Mouse (Mus musculus) kidney, adult 8-10 months (tissue): Measurements from ENCODE around the gene Slc35c1.
"Not testable (repeated sequence)": the region's sequence is repeated elsewhere in the genome, so short reads cannot be mapped to it uniquely, and the experiment has no call there.

Experiments
- DNase-seq, 2 experiments: peaks; one replicate each; pipeline ENCODE4 v3.0.0; 2022

Gene Slc35c1

DNA sequence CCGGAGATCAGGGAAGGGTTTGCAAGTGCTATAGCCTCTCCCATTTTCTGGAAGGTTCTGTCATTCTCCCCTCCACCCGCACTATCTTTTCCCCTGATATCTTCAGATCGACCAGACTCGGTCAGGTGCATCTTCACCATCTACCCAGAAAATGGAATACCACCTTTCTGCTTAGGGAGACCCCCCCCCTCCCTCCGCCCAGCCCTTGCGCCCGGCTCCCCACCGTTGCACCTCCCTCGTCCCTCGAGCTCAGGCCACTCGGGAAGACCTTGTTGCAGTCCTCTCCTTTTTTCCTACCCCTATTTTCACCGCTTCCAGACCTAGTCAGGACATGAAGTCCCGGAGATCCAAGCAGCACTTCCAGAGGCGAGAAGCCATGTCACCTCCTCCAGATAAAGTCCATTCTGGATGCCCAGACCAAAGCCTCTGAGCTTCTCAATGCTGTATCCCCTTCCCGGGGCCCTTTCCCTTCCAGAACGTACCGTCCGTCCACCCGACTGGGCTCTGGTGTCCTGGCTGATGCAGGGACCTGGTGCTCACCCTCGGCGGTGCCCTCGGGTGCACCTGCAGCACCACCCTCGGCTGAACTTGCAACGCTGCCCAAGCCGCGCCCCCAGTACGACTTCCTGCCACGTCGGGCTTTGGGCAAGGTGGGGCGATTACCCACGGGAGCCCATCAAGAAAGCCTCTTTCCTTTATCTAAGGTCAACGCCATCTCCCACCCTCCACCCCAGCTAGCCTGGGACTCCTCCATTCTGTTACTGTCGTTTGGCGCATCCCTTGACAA lies at the start of gene Slc35c1:
Slc35c1 (minus strand) TSS at position 618 of the 787 bp plus-strand sequence.
- DNase-seq: peak; percentile 40 to 55

DNA sequence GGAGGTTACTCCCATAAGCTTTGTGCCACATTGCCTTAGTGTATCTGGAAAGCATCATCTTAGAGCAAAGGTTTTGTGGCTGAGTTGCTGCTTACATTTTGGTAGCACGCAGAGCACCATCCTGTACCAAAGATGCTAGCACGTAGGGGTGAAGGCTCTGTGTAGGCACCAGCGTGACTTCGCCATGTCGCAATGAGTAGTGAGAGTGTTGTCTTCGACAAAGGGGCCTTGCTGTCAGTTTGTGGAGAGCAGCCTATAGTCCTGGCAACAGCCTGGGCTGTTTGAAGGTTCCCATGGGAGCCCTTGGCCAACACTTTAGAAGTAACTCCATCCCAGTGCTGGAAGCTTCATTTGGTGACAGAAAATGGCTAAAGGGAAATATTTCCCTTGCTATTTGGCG lies 45.0 kb upstream of the Slc35c1 start:
- DNase-seq: no peak

DNA sequence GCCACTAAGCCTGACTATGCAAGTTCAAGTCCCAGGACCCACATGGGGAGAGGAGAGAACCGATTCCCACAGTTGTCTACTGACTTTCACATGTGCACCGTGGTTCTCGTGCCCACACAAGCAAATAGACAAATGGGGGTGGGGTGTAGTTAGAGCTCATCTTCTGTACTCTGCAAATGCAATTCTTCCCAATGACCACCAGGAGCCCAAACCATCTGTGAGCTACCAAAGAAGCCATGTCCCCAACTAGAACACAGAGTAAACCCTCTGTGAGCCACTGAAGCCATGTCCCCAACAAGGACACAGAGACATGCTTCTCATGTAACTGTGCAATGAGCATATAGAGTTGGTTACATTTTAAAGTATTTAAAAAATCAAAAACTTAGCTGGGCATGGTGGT lies 43.1 kb upstream of the Slc35c1 start:
- no peak for DNase-seq

DNA sequence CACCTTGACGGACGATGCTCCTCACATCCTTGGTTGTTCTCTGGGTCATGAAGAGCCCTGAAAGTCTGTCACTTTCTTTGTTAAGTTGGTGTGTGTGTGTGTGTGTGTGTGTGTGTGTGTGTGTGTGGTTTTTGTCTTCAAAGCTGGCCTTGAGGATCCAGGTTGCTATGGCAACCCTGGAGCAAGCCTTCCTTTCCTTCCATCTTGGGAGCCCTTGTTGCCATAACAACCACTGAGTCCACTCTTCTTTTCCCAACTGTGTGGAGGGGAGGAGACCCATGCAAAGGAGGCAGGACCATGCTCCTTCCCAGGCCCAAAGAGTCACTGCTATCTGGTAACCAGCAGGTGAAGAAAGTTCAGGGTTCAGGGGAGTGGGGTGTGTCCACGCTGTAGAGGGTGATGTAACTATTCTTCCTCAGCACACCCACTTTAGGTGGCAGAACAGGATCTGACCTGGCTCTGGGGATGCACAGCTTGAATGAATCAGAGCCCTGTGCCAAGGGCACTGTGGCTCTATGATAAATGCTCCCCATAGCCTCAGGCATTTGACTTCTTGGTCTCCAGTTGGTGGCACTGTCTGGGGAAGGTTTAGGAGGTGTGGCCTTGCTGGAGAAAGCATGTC lies 39.5 kb upstream of the Slc35c1 start:
- no peak for DNase-seq

DNA sequence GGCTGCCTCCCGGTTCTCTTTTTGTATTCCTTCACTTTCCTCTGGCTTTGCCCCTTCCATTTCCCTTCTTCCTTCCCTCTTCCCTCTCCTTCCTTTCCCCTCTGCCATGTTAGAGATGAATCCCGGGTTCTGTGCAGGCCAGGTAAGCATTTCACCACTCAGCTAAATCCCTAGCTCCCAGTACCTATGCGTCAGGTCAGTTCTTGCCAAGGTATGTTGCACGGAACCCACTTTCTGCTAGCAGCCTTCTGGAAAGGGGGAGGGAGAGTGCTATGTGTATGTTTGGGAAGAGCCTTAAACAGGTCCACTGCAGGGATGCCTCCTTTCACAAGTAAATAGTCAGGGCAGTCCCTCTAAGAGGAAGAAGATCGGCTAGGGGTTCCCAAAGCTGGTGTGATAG lies 36.8 kb upstream of the Slc35c1 start:
- DNase-seq: no peak

DNA sequence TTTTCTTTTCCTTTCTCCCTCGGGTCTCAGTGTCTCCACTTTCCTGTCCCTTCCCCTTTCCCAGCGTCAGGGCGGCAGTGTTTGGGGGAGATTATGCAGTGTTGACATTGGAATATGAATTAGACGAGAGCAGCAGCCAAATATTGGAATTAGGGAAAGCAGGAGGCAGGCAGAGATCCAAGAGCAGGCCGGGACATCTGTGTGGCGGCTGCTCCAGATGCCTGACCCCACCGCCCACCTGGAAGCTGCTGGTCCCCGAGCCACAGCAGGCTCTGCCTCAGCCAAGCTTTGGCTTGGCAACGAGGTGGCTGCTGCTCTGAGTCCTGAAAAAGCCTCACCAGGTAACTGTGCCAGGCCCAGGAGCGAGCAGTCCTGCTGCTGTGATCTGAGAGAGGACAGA lies 36.3 kb upstream of the Slc35c1 start:
- DNase-seq: no peak

DNA sequence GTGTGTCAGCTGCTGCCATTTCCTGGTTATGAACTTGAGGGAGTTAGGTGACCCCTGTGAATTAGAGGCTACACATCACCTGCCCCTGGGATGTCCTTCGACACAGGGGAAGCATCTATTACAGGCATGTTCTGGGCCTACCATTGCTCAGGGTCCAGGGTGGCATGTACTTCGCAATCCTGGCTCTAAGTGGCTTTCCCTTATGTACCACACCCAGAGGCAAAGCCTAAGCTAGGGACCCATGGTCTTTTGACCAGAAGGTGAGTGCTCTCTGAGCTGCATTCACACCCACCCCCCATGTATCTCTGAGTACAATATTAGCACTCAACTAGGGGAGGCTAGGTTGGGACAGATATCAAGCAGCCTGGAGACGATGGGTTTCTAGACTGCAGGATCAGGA lies 34.6 kb upstream of the Slc35c1 start:
- no peak for DNase-seq

DNA sequence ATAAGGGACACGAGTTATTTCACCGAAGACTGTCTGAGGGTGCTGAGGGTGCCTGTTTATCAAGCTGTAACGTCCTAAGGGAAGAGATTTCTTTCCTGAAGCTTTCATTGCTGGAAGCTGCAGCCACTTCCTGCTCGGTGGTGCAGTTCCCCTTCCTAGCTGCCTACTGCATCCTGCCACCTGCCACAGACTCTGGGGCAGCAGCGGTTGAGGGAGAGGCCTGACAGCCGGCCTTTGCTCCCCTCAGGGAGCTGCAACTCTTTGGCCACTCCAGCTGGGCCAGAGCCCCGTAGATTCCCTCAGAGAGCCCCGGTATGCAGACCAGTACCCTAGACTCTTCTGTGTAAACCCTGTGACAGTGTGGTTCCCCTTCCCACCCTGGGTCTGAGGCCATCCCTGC lies 34.1 kb upstream of the Slc35c1 start:
- DNase-seq: no peak

DNA sequence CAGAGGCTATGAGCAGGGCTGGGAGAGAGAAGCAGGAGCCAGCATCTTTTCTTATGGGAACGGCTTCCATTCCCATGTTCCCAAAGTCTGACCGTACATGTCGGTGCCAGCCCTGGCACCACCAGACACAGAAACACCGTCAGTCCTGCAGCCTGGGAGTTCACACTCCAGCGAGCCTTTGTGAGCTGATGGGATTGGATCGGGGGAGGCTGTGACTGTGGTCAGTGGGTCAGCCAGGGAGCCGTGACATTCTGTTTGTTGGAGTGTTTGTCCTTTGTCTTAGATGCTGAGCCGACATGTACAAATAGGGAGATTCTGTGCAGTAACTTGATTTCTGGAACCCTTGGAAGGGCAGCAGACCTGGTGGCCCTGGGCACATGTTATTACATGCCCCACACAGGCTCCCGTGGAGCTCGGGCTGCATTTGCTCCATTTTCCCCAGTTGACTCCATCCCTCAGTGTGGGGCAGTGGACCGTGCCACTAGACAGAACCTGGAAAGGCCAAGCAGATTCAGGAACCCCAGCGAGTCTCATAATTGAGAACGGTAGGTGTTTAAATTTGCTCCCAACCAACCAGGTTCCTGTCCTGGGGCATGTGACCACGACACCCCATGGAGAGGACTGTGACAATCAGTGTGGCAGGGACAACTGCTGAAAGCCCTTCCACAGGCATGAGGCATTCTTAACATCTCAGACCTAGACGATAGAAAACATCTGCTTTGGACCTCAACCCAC lies 33.5 kb upstream of the Slc35c1 start:
- DNase-seq: no peak

DNA sequence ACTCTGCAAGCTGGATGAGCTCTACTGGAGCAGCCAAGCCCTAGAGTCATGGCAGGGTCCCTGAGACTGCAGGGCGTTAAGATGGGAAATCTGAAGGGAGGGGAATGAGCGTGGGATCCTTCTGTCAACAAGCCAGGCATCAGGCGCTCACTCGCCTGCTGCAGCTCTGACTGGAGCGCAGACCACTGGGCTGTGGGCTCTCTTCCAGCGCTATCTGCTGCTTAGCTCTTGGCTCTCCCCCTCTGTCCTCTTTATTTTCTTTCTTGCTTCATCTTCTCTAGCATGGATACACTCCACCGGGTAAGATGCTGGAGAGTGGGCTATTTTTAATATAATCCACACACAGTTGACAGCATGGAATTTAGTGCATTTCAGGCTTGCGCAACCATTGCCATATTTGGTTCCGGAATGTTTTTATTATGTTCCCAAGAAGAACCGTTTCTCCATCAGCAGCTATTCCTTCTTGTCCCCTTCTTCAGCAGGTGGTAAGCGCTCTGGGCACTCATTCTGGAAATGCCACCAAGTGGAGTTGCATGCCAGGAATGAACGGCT lies 31.7 kb upstream of the Slc35c1 start:
- peak in 1 of 2 experiments; percentile 18 for DNase-seq

DNA sequence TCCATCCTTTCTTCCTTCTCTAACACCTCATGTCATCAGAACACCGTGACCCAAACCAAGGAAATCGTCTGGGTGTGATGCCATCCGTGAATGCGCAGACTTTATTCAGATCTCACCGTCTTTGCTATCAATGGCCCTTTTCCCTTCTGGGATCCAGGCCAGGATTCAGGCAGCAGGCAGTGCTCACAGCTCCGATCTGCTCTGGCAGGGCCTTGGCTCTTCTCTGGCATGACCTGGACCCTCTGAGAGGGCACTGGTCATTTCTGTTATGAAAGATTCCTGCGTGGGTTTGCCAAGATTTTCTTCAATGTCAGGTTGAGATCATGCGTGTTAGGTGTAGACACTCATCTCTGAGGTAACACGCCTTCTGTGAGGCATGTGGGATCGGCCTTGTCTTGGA lies 30.2 kb upstream of the Slc35c1 start:
- no peak for DNase-seq

DNA sequence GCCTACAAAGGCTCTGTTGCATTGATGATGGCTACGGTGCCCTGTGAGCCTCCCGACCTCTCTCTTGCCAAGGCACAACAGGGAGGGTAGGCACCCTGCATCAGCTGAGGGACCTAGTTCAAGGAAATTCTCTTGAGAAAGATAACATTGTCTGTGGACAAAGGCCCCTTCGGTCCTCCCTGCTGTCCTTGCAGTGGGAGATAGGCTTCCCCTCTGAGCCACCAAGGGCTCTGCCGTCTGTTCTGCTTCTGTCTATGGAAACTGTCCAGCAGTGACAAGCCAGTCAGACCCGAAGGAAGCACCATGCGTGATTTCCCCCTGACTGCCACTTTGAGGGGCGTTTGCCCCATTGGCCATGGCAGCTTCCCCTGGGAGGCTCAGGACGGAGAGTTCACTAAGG lies 27.5 kb upstream of the Slc35c1 start:
- no peak for DNase-seq

DNA sequence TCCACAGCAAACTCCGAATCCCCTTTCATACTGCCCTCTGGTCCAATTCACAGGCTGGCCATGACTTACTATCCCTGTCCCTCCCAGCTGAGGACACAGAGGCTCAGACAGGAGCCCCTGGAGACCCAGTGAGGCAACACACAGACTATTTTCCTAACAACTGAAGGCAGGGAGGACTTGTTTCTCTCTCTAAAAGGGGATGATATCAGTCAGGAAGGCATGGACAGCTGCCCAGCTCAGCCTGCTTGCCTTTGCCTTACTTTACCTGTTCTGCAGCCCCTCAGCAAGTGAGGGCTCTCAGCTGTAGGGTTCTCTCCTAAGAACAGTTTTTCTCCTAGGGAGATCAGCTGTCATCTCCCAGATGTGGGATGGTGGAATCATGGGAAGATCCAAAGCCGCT lies 26.6 kb upstream of the Slc35c1 start:
- DNase-seq: no peak

DNA sequence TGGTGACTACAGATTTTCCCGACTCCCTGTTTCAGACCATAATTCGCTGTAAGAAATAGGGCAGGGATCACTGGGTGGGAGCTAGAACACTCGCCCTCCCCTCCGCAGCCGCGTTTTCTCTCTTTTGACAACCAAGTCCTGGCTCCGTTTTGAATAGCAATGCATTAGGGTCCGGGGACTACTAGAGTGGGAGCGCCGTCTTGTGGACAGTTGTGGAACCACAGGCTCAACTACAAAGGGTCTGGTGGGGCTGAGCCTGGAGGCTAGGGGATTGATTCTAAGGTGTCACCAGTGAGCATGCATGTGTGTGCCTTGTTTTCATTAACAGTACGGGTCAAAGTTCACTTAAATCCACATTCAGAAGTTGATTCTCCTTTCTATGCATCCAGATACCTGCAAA lies 26.1 kb upstream of the Slc35c1 start:
- peak; percentile 56 to 83 for DNase-seq

DNA sequence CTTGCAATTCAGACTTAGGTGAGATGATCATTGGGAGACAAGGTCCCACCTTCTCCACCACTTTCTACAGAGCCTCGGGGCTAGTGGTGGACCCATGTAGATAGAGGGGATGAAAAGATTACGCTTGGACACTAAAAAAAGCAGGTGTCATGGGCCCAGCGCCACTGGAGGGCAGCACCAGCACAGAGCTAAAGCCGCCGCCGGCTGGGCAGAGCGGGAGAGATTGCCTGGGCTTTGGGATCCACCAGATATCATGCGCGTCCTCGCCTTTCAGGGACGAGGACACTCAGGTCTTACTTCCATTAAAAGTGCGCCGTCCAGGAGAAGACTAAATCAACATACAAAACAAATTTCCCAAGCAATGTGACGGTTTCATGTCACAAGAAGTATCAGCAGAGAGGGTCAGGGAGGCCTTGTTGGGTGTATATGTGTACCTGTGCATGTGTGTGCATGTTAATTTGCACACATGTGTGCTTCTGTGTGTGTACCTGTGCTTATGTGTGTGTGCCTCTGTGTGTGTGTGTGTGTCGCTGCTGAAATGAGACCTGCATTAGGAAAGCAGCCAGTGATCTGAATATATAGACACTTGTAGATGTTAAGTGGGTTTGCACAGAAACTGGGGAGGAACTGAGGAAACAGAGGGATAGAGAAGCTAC lies 25.4 kb upstream of the Slc35c1 start:
- peak; percentile 43 to 76 for DNase-seq

DNA sequence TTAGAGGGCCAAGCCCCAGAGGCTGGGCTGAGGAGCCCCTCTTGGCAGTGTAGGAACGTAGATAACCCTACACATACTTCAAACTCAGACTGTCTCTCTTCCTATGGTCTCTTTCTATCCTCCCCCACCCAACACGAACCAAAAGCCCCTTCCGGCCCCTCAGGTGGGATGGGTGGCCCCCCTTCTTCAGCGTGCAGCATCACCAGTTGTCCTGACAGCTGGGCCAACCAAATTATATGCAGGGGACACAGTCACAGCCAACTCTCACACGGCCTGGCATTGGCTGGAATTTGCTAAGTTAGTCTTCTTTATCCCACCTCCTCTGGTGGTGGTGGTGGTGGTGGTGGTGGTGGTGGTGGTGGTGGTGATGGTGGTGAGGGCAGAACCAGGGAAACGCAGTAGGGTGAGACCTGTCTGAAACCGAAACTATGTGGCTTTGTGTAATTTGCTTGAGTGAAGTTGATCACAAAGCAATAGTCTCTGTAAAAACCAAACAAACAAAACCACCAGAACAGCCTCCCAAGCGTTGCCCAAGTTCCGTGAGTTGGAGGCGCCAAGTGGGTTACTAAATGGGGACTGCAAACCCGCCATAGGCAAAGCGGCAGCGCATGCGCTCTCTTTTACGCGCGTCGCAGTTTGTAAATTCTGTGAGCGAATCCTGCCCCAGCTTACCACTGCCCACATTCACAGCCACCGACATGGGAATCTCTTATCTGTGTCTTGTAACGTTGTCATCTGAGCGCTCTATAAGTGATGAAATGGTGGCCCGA lies 24.1 kb upstream of the Slc35c1 start:
- no peak for DNase-seq

DNA sequence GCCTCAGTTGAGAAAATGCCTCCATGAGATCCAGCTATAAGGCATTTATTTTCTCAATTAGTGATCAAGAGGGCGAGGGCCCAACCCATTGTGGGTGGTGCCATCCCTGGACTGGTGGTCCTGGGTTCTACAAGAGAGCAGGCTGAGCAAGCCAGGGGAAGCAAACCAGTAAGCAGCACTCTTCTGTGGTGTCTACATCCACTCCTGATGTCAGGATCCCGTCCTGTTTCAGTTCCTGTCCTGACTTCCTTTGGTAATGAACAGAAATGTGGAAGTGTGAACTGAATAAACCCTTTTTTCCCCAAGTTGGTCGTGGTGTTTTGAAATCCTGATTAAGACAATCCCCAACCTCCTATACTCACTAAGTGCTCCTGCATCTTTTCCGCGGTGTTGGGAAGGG lies 23.2 kb upstream of the Slc35c1 start:
- DNase-seq: no peak

DNA sequence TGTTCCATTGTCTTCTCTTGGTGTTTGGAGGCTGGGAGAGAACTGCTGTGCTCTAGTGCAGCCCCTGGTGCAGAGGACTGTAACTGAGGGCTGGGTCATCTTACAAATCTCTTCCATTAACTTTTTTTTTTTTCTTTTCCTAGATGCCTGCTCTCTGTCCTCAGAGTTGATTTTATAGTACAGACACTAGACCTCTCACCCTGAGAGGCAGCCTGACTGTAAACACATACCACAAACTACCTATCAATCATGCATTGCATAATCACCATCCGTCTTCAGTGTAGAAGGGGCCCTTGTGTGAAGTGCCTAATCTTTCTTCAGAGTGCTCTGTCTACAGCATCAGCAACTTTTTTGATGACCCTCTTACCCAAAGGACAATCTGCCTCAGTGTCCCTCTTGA lies 22.2 kb upstream of the Slc35c1 start:
- DNase-seq: no peak

DNA sequence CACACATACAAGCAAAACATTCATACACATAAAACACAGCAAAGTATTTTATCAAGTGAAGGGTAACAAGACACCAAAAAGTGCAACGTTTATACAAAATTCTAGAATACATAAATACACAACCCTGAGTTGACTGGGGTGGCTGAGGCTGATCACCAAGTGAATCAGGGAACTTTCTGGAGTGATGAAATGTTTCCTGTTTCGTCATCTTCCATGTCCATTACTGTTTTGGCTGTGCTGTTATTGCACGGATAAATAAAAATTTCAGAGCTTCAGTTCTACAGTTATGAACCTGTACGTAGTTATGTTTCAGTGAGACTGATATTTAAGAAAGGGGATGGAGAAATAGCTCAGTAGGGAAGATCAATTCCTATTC lies 18.0 kb upstream of the Slc35c1 start:
- DNase-seq: no peak

DNA sequence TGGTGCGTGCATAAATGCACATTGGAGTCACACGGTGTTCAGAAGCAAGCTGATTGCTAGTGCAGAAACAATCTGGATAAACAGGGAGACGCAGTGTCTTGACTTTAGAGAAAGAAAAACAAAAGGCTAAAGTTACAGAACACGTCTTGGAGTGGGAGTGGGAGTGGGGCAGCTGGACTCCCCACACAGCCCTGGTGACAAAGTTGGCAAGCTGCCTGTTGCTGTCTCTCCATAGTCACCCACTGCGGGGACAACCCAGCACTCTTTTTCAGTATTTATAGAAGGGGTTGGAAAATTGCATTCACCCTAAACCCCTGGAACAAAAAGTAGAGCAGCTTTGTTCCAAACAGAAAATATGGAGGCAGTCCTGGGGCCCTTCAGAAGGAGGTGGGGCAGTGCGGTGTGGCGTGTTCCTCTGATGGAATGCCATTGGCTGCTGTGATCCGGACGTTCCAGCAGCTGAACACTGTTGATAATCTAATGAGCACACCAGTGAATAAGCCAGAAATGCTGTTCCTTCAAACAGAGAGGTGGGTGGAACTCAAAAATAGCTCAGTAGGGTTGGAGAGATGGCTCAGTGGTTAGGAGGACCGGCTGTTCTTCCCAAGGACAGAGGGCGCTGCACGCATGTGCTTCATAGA lies 17.5 kb upstream of the Slc35c1 start:
- DNase-seq: no peak

DNA sequence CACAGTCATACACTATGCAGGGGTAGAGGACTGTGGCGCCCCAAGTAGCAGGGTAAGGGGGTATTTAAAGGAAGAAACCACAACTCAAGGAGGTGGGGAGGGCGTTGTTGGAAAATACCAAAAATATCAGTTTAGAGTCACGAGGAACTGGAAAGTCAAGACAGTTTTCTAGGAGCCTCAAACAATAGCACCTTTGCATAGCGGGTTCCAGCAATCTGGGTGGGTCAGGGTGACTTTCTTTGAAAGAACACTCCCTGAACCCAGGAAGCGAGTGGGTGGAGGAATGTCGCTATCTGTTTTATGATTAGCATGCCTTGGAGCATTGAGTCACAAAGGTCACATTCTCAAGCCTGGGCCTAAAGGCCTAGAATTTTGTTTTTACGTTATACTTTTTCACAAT lies 16.2 kb upstream of the Slc35c1 start:
- DNase-seq: not testable (repeated sequence)

DNA sequence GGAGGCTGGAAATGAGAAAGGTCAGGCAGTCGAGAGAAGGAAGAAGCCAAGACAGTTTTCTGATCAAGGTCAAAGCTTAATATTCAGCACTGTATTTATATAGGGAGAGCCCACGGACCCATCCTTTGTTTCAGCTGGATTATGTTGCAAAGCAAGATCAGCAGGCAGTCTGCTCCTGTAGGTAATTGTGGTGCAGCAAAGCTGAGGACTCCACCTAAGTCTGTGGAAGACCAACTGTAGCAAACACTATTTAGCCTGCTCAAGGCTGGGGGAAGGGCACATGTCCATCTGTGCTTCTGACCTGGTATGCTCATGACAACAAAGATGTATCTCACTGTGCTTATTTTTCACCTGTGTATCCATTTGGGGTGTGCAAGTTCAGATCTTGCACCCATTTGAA lies 15.4 kb upstream of the Slc35c1 start:
- DNase-seq: no peak
